Mouse (Mus musculus) stomach, embryonic 15.5 days (tissue): ENCODE results near the gene Gm17402. TPM values are rescaled to one million over a fixed set of nuclear protein-coding genes. Genes with fewer than 3 reads are reported as not detected.

Experiments used
- ATAC-seq: fragments of 200-750 bp; cut with Nextera tagmentation; 2 replicates; pipeline ENCODE4 v1.8.0; 2017; ENCODE audit warnings: low read depth, moderate number of reproducible peaks, moderate TSS enrichment; ENCODE audit not compliant: insufficient read depth, low FRiP score
- H3K27ac ChIP-seq: fragments of 300-500 bp; sonication (generic); 2 replicates; pipeline ENCODE4 v1.5.1; 2015; ENCODE audit warnings: mild to moderate bottlenecking, inconsistent platforms
- H3K27me3 ChIP-seq: fragments of 300-500 bp; sonication (generic); replicated peaks from 2 replicates; pipeline ENCODE4 v1.6.1; 2015; ENCODE audit warnings: inconsistent platforms
- H3K36me3 ChIP-seq: fragments of 300-500 bp; sonication (generic); 2 replicates; pipeline ENCODE4 v1.6.1; 2015; ENCODE audit warnings: inconsistent platforms
- H3K4me1 ChIP-seq: fragments of 300-500 bp; sonication (generic); 2 replicates; pipeline ENCODE4 v1.6.1; 2015; ENCODE audit warnings: inconsistent platforms
- H3K4me2 ChIP-seq: fragments of 300-500 bp; sonication (generic); 2 replicates; pipeline ENCODE4 v1.6.1; 2015; ENCODE audit warnings: mild to moderate bottlenecking, inconsistent platforms
- H3K4me3 ChIP-seq: fragments of 300-500 bp; sonication (generic); replicated peaks from 2 replicates; pipeline ENCODE4 v1.5.1; 2015; ENCODE audit warnings: inconsistent platforms
- H3K9ac ChIP-seq: fragments of 300-500 bp; sonication (generic); 2 replicates; pipeline ENCODE4 v1.6.1; 2015; ENCODE audit warnings: inconsistent platforms
- H3K9me3 ChIP-seq: fragments of 300-500 bp; sonication (generic); 2 replicates; pipeline ENCODE4 v1.6.1; 2016; ENCODE audit warnings: inconsistent platforms
- WGBS: fragments of 180-500 bp; shearing (Covaris S2); methylation state at CpG from one replicate; pipeline ENCODE4 v1.1.7; 2015; 5-methylcytosine and 5-hydroxymethylcytosine counted together
- polyA plus RNA-seq: library from polyadenylated mRNA; unstranded; fragments of >200 nt; fragmentation: Nextera tagmentation; extraction: Ambion mirVana; gene quantifications from 2 replicates; pipeline ENCODE4 v1.2.1, GENCODE M21; 2015

The Gm17402 gene
- polyA plus RNA-seq, 1 experiment from 2014 or later = not detected

DNA sequence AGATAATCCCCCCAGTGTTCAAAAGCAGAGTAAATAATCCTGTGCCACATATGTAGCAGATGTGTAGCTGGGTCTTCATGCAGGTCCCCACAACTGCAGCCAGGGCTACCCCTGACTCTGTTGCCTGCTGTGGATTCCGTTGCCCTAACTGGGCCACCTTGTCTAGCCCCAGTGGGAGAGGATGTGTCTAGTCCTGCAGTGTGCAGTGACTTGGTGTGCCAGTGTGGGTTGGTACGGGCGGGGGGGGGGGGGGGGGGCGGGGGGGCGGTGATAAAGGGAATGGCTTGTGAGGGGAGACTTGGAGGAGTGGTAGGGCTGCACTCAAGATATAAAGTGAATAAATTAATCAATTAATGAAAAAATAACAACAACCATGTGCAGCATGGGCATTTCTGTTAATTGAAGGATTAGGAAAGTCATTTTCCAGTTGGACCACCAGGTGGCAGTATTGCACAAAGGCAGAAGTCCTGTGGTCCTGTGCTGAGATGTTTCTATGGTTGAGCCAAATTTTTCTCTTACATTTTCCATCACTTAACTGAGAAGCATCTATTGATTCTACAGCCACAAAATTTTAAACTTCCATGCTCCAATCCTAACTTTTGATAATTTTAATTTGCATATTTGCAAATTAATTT lies 22.7 kb downstream of the Gm17402 start:
- Histone ChIP-seq H3K4me3 (no peak overlapping the region), H3K27me3 (no peaks in the 10 kb centered on the region), H3K27ac (no peak overlapping the region), H3K4me1 (no peaks in the 10 kb centered on the region), H3K9me3 (no peaks in the 10 kb centered on the region), H3K4me2 (no peak overlapping the region), H3K36me3 (0 out of 2 replicates have a peak, but pooled peaks cover 3% of the 10 kb centered on the region), H3K9ac (no peak overlapping the region)
- 16% methylated on average over 2 of the region's 5 CpGs for WGBS
- ATAC-seq = 0 out of 2 replicates have a peak, but pooled peaks have one; percentile 14

DNA sequence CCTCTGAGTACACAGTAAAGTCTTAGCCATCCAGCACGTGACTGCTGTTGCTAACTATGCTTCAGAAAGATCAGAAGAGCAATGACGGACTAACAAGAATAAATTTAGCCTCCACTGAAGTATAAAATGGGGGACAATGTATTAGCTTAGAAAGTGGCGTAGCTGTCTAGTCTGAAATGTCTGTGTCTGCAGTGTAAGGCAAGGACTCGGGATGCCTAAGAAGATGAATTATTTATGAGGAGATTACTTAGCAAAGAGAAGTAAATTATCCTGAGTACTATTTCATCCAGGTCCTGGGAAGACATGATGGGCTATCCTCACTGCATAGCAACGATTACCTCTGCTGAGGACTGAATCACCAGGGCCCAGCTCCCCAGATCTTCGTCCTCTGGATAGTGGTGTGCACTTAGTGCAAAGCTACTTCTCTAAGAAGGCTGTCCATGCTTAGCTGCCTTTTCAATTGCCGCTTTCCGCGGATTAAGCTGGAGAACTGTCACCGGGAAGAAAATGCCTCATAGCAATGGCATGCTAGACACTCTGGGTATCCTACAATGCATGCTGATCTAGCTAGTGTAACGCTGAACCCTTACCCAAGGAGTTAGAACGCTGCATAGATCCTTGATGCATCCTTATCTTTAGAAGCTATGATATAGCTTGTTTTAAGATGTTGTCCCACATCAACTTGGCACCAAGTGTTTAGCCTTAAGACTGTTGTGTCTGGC lies 23.4 kb downstream of the Gm17402 start:
- no peak overlapping the region for H3K4me3 ChIP-seq
- H3K27ac ChIP-seq = no peak overlapping the region
- WGBS = 80% methylated on average over 12 of the region's 12 CpGs
- no peaks in the 10 kb centered on the region for H3K36me3 ChIP-seq
- no peaks in the 10 kb centered on the region for H3K4me1 ChIP-seq
- ATAC-seq = no peak
- H3K9ac ChIP-seq = no peak overlapping the region
- no peaks in the 10 kb centered on the region for H3K27me3 ChIP-seq
- H3K9me3 ChIP-seq = no peaks in the 10 kb centered on the region
- no peak overlapping the region for H3K4me2 ChIP-seq

DNA sequence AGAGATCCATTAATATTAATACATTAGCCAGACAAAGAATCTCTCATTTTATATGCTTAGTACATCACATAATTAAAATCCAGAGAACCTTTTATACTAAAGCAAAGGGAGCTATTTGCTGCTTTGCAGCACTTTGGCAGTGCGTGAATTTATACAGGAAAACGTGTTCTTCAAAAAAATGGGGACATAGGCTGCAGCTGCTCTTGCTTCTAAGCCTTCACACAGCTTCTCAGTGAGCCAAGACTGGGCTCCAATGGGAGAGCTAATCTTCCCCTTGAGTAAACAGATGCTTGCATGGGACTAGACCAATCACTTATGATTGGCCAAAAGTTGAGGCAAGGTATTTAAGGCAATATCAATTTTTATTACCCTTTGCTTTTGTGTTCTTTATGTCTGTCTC lies 28.3 kb downstream of the Gm17402 start:
- Histone ChIP-seq H3K4me2 (no peak overlapping the region), H3K4me1 (no peaks in the 10 kb centered on the region), H3K27me3 (no peaks in the 10 kb centered on the region), H3K27ac (no peak overlapping the region), H3K9ac (no peak overlapping the region), H3K9me3 (no peaks in the 10 kb centered on the region), H3K4me3 (no peak overlapping the region), H3K36me3 (no peaks in the 10 kb centered on the region)
- WGBS = 56% methylated on average over 2 of the region's 2 CpGs
- no peak for ATAC-seq

DNA sequence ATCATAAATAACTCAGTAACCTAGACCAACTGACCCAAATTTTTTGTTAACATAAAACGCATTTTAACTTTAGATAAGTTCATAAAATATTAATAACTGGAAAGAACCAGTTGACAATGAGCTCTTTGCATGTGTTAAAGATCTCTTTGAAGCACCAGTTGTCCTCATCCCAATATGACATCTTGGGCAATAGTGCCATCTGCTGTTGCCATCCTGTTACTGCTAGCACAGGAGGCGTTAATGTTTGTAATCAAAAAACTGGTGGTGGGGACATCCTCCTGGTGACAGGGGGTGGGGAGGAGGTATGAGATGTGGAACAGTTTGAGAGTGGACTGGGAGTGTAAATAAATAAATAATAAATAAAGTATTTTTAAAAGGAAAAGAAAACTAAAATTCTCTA lies 30.4 kb downstream of the Gm17402 start:
- H3K4me2 ChIP-seq = no peak overlapping the region
- no peaks in the 10 kb centered on the region for H3K36me3 ChIP-seq
- H3K9me3 ChIP-seq = no peaks in the 10 kb centered on the region
- H3K27me3 ChIP-seq = no peaks in the 10 kb centered on the region
- ATAC-seq = no peak
- no peak overlapping the region for H3K9ac ChIP-seq
- H3K4me3 ChIP-seq = no peak overlapping the region
- WGBS = 9% methylated on average over 2 of the region's 2 CpGs
- H3K4me1 ChIP-seq = no peaks in the 10 kb centered on the region
- no peak overlapping the region for H3K27ac ChIP-seq

DNA sequence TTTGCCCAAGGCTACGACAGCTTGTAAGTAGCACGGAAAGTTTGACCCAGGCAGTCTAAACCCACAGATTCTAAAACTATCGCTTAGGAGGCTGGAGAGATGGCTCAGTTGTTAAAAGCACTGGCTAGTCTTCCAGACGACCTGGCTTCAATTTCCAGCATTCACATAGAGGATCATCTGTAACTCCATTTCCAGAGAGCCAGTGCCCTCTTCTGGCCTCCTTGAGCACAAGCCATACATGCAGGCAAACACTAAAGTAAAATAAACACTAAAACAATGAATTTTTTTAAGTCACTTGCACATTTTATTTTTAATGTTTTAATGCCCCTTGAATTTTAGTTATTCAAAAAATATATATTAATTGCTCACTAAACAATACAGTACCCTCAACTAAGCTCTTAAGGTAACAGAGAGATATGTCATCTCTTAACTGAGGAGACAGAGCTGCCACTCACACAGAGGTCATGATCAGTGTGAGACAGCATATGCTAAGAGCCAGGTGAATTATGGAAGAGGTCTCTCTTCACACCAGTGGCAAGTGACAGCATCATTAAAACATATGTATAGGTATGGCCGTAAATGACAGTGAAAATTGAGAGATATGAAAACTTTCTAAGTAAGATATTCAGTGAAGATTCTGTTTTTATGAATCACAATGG lies 31.8 kb downstream of the Gm17402 start:
- Histone ChIP-seq H3K9me3 (no peaks in the 10 kb centered on the region), H3K9ac (no peak overlapping the region), H3K36me3 (no peaks in the 10 kb centered on the region), H3K4me2 (no peak overlapping the region), H3K4me3 (no peak overlapping the region), H3K27ac (no peak overlapping the region), H3K27me3 (no peaks in the 10 kb centered on the region), H3K4me1 (no peaks in the 10 kb centered on the region)
- WGBS = 56% methylated on average over 5 of the region's 5 CpGs
- ATAC-seq = no peak

DNA sequence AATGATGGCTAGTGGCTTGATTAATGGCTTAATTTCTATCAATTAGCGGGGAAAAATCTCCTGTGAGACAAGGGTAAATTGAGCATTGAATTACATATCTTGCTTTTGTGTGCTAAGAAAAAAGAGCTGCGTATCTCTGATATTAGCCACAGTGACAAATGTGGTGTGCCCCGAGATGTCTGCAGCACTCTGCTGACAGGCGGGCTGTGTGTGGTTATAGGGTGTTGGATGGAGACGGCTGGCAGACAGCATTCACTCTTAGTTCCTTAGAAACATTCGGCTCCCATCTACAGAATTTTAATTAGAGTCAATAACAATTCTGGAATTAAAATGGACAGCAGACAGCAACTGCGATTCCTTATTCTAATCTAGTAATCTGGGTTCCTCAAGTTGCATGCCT lies 34.0 kb downstream of the Gm17402 start:
- Histone ChIP-seq H3K36me3 (no peaks in the 10 kb centered on the region), H3K9ac (no peak overlapping the region), H3K27ac (no peak overlapping the region), H3K9me3 (no peaks in the 10 kb centered on the region), H3K4me1 (no peaks in the 10 kb centered on the region), H3K4me3 (no peak overlapping the region), H3K4me2 (no peak overlapping the region), H3K27me3 (no peaks in the 10 kb centered on the region)
- 74% methylated on average over 7 of the region's 7 CpGs for WGBS
- no peak for ATAC-seq

DNA sequence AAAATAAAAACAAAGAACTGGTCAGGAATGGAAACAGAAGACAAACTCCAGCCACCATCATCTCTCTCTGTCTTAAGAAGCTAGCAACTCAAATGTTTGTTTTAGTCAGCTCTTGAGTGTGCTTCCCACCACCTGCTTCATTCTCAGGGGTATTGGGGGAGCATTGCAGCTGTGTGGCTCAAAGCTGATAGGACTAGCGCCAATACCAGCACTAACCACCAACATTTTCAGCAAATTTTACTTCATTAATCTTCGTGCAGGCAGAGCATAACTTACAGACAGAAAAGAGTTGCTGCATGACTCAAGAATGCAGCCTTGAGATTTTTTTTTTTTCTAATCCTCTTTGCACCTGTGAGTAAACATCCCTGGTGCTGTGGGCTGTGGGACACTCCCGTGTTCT lies 35.4 kb downstream of the Gm17402 start:
- no peaks in the 10 kb centered on the region for H3K36me3 ChIP-seq
- H3K27ac ChIP-seq = no peak overlapping the region
- no peaks in the 10 kb centered on the region for H3K9me3 ChIP-seq
- no peak overlapping the region for H3K4me3 ChIP-seq
- 39% methylated on average over 3 of the region's 3 CpGs for WGBS
- no peak overlapping the region for H3K9ac ChIP-seq
- H3K4me2 ChIP-seq = no peak overlapping the region
- no peaks in the 10 kb centered on the region for H3K27me3 ChIP-seq
- H3K4me1 ChIP-seq = no peaks in the 10 kb centered on the region
- ATAC-seq = no peak

DNA sequence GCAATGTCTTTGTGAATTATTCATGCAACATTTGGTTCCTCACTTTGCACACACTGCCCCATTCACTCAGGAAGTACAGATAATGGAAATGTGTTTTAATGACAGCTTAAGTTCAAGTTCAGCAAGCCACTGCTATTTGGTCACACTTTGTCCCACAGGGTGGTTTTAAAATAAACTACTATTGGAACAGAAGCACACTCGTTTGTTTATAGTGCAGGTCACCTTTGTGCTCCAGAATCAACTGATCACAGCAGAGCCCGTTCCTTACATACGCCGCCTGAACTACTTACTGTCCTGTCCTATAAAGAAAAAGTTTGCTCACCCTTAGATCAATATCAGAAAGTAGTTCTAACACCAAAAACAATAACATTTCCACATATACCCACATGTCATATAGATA lies 52.5 kb downstream of the Gm17402 start:
- H3K27me3 ChIP-seq = no peaks in the 10 kb centered on the region
- no peaks in the 10 kb centered on the region for H3K36me3 ChIP-seq
- H3K4me3 ChIP-seq = no peak overlapping the region
- no peaks in the 10 kb centered on the region for H3K4me1 ChIP-seq
- H3K27ac ChIP-seq = no peak overlapping the region
- no peak overlapping the region for H3K4me2 ChIP-seq
- 69% methylated on average over 4 of the region's 4 CpGs for WGBS
- no peak overlapping the region for H3K9ac ChIP-seq
- H3K9me3 ChIP-seq = no peaks in the 10 kb centered on the region
- ATAC-seq = no peak

Other genes starting within 250 kb of the Gm17402 start
- gene Mlf1, start 1.1 kb downstream of the Gm17402 start, polyA plus RNA-seq = 11.2 and 11.3 TPM in 2 replicates
- gene Gfm1, start 54.9 kb upstream of the Gm17402 start, polyA plus RNA-seq = 40.3 and 45.0 TPM in 2 replicates
- gene Lxn, start 88.8 kb upstream of the Gm17402 start, polyA plus RNA-seq = 97.4 and 104 TPM in 2 replicates
- gene Rarres1, start 140.4 kb upstream of the Gm17402 start, polyA plus RNA-seq = 1.7 and 2.4 TPM in 2 replicates
- 46.6 and 47.7 TPM in 2 replicates for gene Mfsd1, start 207.6 kb upstream of the Gm17402 start, polyA plus RNA-seq